Mouse (Mus musculus) forebrain, embryonic 15.5 days (tissue): ENCODE measurements at regions not wholly inside any gene's neighbourhood (a gene's known extent, or its start where the extent isn't known, plus 50 kb on each side); places are given as distances from the start of the nearest gene placed in this dataset.

Experiments used
- ATAC-seq: fragments of 200-750 bp; cut with Nextera tagmentation; replicated peaks from 2 replicates; pipeline ENCODE4 v1.8.0; 2017; ENCODE audit warnings: mild to moderate bottlenecking, moderate TSS enrichment, moderate library complexity
- H3K27ac ChIP-seq: fragments of 300-500 bp; sonication (generic); replicated peaks from 2 replicates; pipeline ENCODE4 v1.5.1; 2015; ENCODE audit warnings: mild to moderate bottlenecking, inconsistent platforms
- H3K27me3 ChIP-seq: fragments of 300-500 bp; sonication (generic); 2 replicates; pipeline ENCODE4 v1.6.1; 2015; ENCODE audit warnings: inconsistent platforms
- H3K36me3 ChIP-seq: fragments of 300-500 bp; sonication (generic); 2 replicates; pipeline ENCODE4 v1.6.1; 2015; ENCODE audit warnings: mild to moderate bottlenecking, inconsistent platforms
- H3K4me1 ChIP-seq: fragments of 300-500 bp; sonication (generic); 2 replicates; pipeline ENCODE4 v1.6.1; 2015; ENCODE audit warnings: inconsistent platforms
- H3K4me2 ChIP-seq: fragments of 300-500 bp; sonication (generic); replicated peaks from 2 replicates; pipeline ENCODE4 v1.6.1; 2015; ENCODE audit warnings: mild to moderate bottlenecking, inconsistent platforms
- H3K4me3 ChIP-seq: fragments of 300-500 bp; sonication (generic); 2 replicates; pipeline ENCODE4 v1.5.1; 2015; ENCODE audit warnings: mild to moderate bottlenecking, inconsistent platforms
- H3K9ac ChIP-seq: fragments of 300-500 bp; sonication (generic); replicated peaks from 2 replicates; pipeline ENCODE4 v1.6.1; 2015; ENCODE audit warnings: mild to moderate bottlenecking, inconsistent platforms
- H3K9me3 ChIP-seq: fragments of 300-500 bp; sonication (generic); 2 replicates; pipeline ENCODE4 v1.6.1; 2016; ENCODE audit warnings: inconsistent platforms
- WGBS: fragments of 180-500 bp; shearing (Covaris S2); methylation state at CpG from one replicate; pipeline ENCODE4 v1.1.7; 2015; ENCODE audit warnings: mixed read lengths; 5-methylcytosine and 5-hydroxymethylcytosine counted together

DNA sequence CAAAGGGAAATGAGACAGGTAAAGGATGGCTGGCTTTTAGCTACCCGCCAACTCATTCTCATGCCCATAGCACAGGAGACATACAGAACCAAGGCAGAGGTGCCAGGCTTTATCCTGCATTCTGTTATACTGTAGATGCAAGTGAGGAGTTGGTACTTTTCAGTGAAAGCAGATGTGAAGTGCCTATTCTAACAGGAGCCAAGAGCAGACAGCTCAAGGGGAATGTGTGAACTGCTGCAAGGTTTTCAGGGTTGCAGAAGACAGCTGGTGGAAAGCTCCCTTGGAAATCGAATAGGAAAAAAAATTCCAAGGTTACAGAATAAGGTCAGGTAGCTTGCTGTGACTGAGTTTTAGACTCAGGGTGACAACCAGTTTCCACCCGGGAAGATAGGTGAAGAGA, 105.7 kb upstream of the Gls start:
- ATAC-seq: no peak
- no peaks in the 10 kb centered on the region for H3K9me3 ChIP-seq

GRCm38 (mm10) chr1:52338243-52338642, 105.2 kb upstream of the Gls start:
- WGBS: 91% methylated on average over 6 of the region's 6 CpGs

More for the DNA sequence above, 105.7 kb upstream of the Gls start:
- H3K4me2 ChIP-seq: no peak overlapping the region
- no peaks in the 10 kb centered on the region for H3K36me3 ChIP-seq
- WGBS: 84% methylated on average over 3 of the region's 3 CpGs
- no peak overlapping the region for H3K27ac ChIP-seq
- H3K9ac ChIP-seq: no peak overlapping the region
- no peaks in the 10 kb centered on the region for H3K27me3 ChIP-seq
- no peaks in the 10 kb centered on the region for H3K4me1 ChIP-seq
- H3K4me3 ChIP-seq: no peak overlapping the region

DNA sequence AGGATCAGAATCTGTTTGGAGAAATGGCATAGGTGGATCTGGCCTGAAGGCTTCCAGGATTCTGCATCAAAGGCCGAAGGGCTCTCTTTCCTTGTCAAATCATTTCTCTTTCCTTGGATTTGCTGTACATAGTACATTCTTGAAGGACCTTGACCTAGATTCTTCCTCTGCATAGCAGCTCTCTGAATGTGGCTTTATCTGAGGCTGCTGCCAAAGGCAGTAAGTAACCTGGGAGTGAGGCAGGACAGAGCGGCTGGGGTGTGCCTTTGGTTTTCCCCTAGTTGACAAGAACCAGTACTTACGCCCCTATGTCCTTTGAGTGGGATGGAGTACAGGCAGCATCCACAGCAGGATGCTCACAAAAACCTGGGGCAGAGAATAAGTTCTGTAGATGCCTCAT, 103.7 kb upstream of the Gls start:
- no peak overlapping the region for H3K27ac ChIP-seq
- 94% methylated on average over 3 of the region's 3 CpGs for WGBS
- no peaks in the 10 kb centered on the region for H3K9me3 ChIP-seq
- no peak for ATAC-seq
- H3K4me3 ChIP-seq: no peak overlapping the region
- no peaks in the 10 kb centered on the region for H3K36me3 ChIP-seq
- H3K27me3 ChIP-seq: no peaks in the 10 kb centered on the region
- H3K4me2 ChIP-seq: no peak overlapping the region
- H3K4me1 ChIP-seq: peaks cover 9% of the 10 kb centered on the region
- no peak overlapping the region for H3K9ac ChIP-seq

More at GRCm38 (mm10) chr1:52338243-52338642, 105.2 kb upstream of the Gls start:
- Histone ChIP-seq H3K4me2 (no peak overlapping the region), H3K9ac (no peak overlapping the region), H3K27ac (no peak overlapping the region), H3K4me3 (no peak overlapping the region), H3K27me3 (no peaks in the 10 kb centered on the region), H3K36me3 (no peaks in the 10 kb centered on the region), H3K4me1 (no peaks in the 10 kb centered on the region), H3K9me3 (no peaks in the 10 kb centered on the region)
- no peak for ATAC-seq

- no peaks in the 10 kb centered on the region for H3K36me3 ChIP-seq
- no peak overlapping the region for H3K4me3 ChIP-seq
- H3K4me1 ChIP-seq: peaks cover 14% of the 10 kb centered on the region
- ATAC-seq: peak; percentile 82
- H3K27ac ChIP-seq: peak overlapping the region; percentile 58
- no peaks in the 10 kb centered on the region for H3K9me3 ChIP-seq
- no peak overlapping the region for H3K9ac ChIP-seq
- H3K27me3 ChIP-seq: no peaks in the 10 kb centered on the region
- peak overlapping the region; percentile 18 for H3K4me2 ChIP-seq
- 41% methylated on average over 12 of the region's 12 CpGs for WGBS
These were observed 99.0 kb upstream of the Gls start for GRCm38 (mm10) chr1:52332013-52332412.

- Histone ChIP-seq H3K4me1 (peaks cover 14% of the 10 kb centered on the region), H3K4me2 (peak overlapping the region; percentile 18; the same call in 1 of the 2 replicates), H3K36me3 (no peaks in the 10 kb centered on the region), H3K9ac (no peak overlapping the region), H3K27ac (peak overlapping the region; percentile 58; the same call in 1 of the 2 replicates), H3K9me3 (no peaks in the 10 kb centered on the region), H3K27me3 (no peaks in the 10 kb centered on the region), H3K4me3 (no peak overlapping the region)
- WGBS: 36% methylated on average over 4 of the region's 4 CpGs
- ATAC-seq: peak; percentile 83
These were observed 98.4 kb upstream of the Gls start for GRCm38 (mm10) chr1:52331442-52331841.

- no peak for ATAC-seq
- H3K9me3 ChIP-seq: no peaks in the 10 kb centered on the region
- H3K36me3 ChIP-seq: no peaks in the 10 kb centered on the region
- 76% methylated on average over 6 of the region's 6 CpGs for WGBS
- no peaks in the 10 kb centered on the region for H3K27me3 ChIP-seq
- H3K4me3 ChIP-seq: no peak overlapping the region
- peaks cover 14% of the 10 kb centered on the region for H3K4me1 ChIP-seq
- no peak overlapping the region for H3K4me2 ChIP-seq
- no peak overlapping the region for H3K27ac ChIP-seq
- no peak overlapping the region for H3K9ac ChIP-seq
These were observed 97.5 kb upstream of the Gls start for GRCm38 (mm10) chr1:52330496-52330895.

GRCm38 (mm10) chr1:52328507-52328906, 95.5 kb upstream of the Gls start:
- Histone ChIP-seq H3K27ac (no peak overlapping the region), H3K27me3 (no peaks in the 10 kb centered on the region), H3K9ac (no peak overlapping the region), H3K4me2 (no peak overlapping the region), H3K36me3 (no peaks in the 10 kb centered on the region), H3K9me3 (no peaks in the 10 kb centered on the region), H3K4me1 (peaks cover 14% of the 10 kb centered on the region), H3K4me3 (no peak overlapping the region)
- ATAC-seq: no peak

DNA sequence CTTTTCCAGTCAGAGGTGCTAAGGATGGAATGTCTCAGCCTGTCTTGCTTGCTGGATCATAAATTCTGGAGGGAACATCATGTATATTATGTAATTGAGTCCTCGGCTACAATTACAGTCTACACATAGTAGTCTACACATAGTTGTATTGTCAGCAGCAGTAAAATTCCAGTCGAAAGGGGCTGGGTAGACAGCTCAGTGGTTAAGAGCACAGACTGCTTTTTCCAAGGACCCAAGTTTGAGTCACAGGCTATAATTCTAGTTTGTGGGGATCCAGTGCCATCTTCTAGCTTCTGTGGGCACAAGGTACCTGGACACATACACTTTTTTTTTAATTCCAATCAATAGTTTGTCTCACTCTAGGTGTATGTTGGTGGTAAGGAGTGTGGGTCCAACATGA, 91.3 kb upstream of the Gls start:
- no peaks in the 10 kb centered on the region for H3K36me3 ChIP-seq
- 94% methylated on average over 2 of the region's 2 CpGs for WGBS
- no peak overlapping the region for H3K4me2 ChIP-seq

GRCm38 (mm10) chr1:52312076-52312633, 79.1 kb upstream of the Gls start:
- 49% methylated on average over 3 of the region's 3 CpGs for WGBS
- Histone ChIP-seq H3K4me3 (no peak overlapping the region), H3K27ac (no peak overlapping the region), H3K4me2 (no peak overlapping the region), H3K36me3 (no peaks in the 10 kb centered on the region), H3K27me3 (no peaks in the 10 kb centered on the region), H3K9ac (no peak overlapping the region), H3K4me1 (peaks cover 1% of the 10 kb centered on the region), H3K9me3 (no peaks in the 10 kb centered on the region)
- ATAC-seq: peak; percentile 90

More for the DNA sequence above, 91.3 kb upstream of the Gls start:
- no peaks in the 10 kb centered on the region for H3K27me3 ChIP-seq
- no peak overlapping the region for H3K27ac ChIP-seq
- no peak overlapping the region for H3K4me3 ChIP-seq
- no peak for ATAC-seq
- no peaks in the 10 kb centered on the region for H3K9me3 ChIP-seq
- H3K4me1 ChIP-seq: no peaks in the 10 kb centered on the region
- H3K9ac ChIP-seq: no peak overlapping the region

GRCm38 (mm10) chr1:52306892-52307291, 73.9 kb upstream of the Gls start:
- Histone ChIP-seq H3K4me2 (no peak overlapping the region), H3K27ac (peak overlapping the region; percentile 65), H3K36me3 (no peaks in the 10 kb centered on the region), H3K27me3 (no peaks in the 10 kb centered on the region), H3K4me1 (peaks cover 17% of the 10 kb centered on the region), H3K9me3 (no peaks in the 10 kb centered on the region), H3K4me3 (no peak overlapping the region), H3K9ac (no peak overlapping the region)
- peak; percentile 61 for ATAC-seq
- 10% methylated on average over 6 of the region's 6 CpGs for WGBS

GRCm38 (mm10) chr1:52305679-52306632, 72.9 kb upstream of the Gls start:
- H3K9me3 ChIP-seq: no peaks in the 10 kb centered on the region
- H3K4me3 ChIP-seq: no peak overlapping the region
- H3K4me2 ChIP-seq: peak overlapping the region; percentile 1; the same call in 1 of the 2 replicates
- H3K4me1 ChIP-seq: peaks cover 17% of the 10 kb centered on the region
- H3K9ac ChIP-seq: no peak overlapping the region
- H3K27ac ChIP-seq: peak overlapping the region; percentile 65
- H3K27me3 ChIP-seq: no peaks in the 10 kb centered on the region
- no peaks in the 10 kb centered on the region for H3K36me3 ChIP-seq
- 30% methylated on average over 18 of the region's 18 CpGs for WGBS
- peak; percentile 78 for ATAC-seq

- Histone ChIP-seq H3K4me2 (no peak overlapping the region), H3K27ac (no peak overlapping the region), H3K4me1 (peaks cover 17% of the 10 kb centered on the region), H3K9me3 (no peaks in the 10 kb centered on the region), H3K27me3 (no peaks in the 10 kb centered on the region), H3K9ac (no peak overlapping the region), H3K4me3 (no peak overlapping the region), H3K36me3 (no peaks in the 10 kb centered on the region)
- WGBS: 12% methylated on average over 6 of the region's 6 CpGs
- no peak for ATAC-seq
These were observed 69.5 kb upstream of the Gls start for GRCm38 (mm10) chr1:52302557-52302956.
